Mouse (Mus musculus) erythroid progenitor cell, adult 5-6 weeks (primary cell): Measurements from ENCODE around the gene Phgr1. TPM values are rescaled to one million over a fixed set of nuclear protein-coding genes. Genes with fewer than 3 reads are reported as not detected.

Experiments used
- ATAC-seq: replicated peaks from 2 replicates; pipeline ENCODE4 v1.8.0; 2016; ENCODE audit warnings: moderate number of reproducible peaks, mild to moderate bottlenecking, moderate TSS enrichment, inconsistent platforms; ENCODE audit not compliant: poor library complexity, low FRiP score, severe bottlenecking
- total RNA-seq, 2 experiments: library from RNA; stranded (forward) in 1 of 2; stranded (reverse) in 1 of 2; fragments of 150-400 nt in 1 of 2; fragments of 186-747, 209-891 nt in 1 of 2; gene quantifications; 2 replicates each; pipeline versions ENCODE4 v1.2.3 to v1.2.4; 2015 to 2017; ENCODE audit warnings: low replicate concordance in 2 of 2

Phgr1 gene
- not detected in 2 replicates for total RNA-seq (2015; ENCODE audit: low replicate concordance)
- total RNA-seq (2017; ENCODE audit: low replicate concordance) = not detected in 2 replicates

DNA sequence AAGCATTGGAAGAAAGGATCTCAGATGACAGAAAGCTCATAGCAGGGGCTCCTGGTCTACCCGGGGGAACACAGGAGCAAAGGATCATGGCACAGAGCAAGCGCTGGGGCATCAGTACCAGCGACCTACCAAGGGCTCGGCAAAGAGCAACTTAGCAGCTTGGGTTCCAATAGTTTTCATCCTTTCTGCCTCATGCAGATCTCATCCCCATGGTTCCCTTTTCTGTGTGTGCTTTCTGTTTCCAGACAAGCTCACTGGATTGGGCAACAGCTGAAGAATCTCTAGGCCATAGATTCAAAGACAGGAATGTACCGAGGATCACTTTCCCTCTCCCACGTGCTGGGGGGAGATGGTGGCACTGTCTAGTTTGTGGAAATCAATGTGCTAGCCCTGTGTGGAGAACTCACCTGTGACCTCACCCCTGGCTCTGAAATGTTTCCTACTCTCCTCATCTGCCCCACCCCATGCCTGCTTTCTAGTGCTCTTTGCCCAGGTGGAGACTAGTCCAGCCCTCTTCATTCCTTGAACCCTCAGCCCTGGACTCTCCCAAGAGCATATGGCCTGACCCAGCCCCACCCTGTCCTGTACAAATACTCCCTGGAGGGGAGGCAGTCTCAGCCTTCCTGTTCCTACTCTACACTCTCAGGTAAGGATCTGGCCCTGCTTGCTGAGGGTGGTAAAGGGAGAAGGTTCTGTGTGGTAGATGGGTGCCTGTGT, at the start of gene Phgr1:
Gene Phgr1 (plus strand): TSS at position 612 of the 717 bp plus-strand sequence.
- ATAC-seq = no peak

DNA sequence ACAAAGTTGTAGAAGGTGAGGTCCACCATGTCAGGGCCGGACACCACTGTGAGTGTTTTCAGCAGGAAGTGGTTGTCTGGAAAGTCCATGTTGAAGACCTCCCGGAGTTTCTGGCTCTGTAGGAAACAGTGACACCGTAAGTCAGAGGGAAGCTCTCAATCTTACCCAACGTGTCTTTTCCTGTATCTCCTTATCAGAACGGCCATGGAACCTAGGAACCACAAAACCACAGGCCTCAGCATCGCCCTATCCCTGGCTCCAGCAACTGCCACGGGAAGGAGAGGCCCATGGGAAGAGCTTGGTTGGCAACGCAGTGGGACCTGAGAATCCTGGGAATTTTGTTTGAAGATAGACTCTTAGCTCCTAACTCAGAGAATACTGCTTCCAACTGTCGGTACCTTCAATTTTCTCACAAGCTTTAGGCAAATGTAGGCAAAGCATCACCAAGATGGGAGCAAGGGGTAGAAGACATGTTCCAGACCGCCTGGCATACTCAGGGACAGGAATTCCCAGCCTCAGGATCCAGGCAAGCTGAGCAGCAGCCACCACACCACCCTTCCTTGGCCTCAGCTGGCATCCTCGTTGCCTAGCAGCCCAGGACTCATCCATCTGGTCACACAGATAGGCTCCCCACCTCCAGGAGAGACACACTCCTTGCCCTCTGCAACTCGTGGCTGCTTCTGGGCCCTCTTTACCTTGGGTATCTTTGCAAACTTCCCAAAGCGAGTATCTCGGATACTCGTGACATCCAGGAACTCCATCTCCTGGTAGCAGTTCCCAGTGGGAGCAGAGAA, 48.7 kb upstream of the Phgr1 start:
- ATAC-seq = no peak

DNA sequence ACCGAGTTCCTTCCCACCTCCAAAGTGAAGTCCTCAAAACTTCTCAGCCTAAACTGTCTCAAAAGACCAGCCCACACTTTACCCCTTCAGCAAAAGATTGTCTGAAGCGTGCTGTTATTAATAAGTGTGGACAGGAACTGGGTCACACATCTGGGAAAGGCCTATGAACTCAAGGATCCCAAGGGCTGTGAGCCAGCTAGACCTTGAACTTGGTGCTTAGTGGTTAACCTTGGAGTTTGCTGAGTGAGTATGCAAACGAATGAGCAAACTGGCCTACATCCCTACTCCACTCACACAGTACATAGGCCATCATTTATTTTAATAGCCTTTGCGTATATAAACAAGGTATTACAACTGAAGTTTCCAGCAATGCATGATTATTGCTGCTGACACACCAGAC, 47.1 kb upstream of the Phgr1 start:
- ATAC-seq = no peak

DNA sequence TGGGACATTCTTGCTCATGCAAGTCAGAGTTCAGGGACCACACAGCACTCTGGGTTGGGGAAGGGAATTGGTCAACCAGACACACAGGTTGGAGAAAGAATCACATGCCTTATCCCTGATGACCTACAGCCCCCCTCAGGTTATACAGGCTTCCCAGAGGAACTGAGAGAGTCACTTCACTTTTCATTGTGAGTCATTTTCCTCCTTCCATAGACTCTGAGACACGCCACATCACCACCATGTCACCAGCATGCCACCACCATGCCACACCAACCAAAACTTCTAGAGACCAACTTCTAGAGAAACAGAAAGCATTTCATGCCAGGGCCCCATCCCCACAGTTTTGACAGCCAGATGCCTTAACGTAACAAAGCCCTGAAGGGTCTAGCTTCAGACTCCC, 45.7 kb upstream of the Phgr1 start:
- ATAC-seq = no peak

DNA sequence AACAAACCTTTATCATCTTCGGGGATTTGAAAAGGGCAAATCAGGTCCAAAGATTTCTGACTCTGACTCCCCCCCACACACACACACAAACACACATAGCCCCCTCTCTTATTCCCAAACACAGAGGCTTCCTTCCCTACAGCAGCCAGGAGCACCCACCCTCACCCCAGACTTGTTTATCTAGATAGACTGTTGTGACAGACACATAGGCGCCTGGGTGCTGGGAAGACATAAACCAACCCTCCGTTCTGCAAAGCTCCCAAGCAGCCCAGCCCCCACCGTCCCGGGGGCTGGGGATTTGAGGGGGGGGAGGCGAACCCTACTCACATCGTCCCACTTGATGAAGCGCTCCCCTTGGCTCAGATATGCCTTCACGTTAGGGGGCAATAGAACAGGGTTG, 44.7 kb upstream of the Phgr1 start:
- ATAC-seq = no peak

DNA sequence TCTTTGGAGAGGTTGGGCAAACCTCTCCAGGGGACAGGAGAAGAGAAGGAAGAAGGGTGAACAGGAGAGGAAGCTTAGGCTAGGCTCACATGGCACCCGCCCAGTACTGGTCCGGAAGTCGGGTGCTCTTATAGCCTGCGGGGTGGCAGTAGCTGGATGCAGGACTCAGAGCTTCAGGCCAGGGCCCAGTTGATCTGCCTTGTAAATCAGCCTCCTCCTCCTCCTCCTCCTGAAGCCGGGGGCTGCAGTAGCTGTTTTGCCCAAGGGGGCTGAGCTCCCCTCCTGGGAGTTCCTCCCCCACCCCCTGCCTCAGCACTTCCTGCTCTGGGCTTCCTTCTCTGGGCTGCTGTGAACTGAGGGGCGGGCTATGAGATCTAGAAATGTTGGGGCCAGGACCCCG, 44.2 kb upstream of the Phgr1 start, which contains the start of gene Plcb2:
Gene Plcb2 (minus strand): TSS at position 102 of the 400 bp plus-strand sequence.
- ATAC-seq = no peak

DNA sequence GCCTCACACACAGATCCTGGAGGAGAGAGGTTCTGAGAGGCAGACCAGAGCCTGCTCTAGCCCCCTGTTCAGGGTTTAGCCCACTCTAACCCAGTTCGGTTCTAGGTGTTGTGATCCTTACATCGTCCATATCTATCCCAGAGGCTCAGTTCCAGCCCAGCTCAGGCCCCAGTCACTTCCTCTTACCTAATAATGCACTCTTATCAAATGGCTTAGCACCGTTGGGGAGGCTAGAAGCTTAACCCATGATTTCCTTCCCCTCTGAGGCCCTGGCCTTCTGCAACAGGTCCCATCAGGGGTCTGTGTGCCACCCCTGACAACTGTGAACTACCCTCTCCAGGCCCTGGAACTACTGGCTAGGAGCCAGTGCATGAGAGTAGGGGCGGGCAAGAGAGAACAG, 43.4 kb upstream of the Phgr1 start:
- ATAC-seq = no peak

DNA sequence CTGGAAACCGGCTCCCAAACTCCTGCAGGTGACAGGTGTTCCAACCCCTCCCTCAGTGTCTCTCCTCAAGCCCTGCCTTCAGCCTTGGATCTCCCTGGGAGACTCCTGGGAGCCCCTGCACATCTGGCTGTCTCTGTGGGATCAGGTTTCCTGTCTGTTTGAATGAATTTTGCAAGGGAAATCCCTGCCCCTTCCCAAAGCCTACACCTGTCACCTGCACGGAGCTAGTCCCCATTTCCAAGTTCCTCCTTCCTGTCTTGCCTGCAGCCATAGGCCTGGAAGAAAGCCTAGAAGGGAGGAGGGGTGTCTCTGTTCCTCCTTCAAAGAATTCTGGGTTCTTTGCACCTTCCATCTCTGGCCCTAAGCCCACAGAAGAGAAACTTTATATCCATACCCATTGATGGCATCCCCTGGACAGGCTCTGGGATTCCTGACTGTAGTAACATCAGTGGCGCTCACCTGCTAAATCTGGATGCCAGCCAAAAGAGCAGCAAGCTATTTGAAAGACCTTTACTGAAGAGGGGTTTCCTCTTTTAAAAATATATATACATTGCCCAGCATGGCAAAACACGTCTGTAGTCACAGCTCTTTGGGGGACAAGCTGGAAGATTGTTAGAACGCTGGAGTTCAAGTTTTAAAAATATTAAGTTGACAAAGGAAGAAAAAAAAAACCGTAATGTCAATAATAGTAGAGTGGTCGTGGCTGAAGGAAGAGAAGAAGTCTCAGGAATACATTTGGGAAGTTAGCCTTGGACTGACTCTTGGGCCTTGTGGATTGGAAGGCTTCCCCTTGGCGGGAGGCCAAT, 42.5 kb upstream of the Phgr1 start:
- no peak for ATAC-seq

DNA sequence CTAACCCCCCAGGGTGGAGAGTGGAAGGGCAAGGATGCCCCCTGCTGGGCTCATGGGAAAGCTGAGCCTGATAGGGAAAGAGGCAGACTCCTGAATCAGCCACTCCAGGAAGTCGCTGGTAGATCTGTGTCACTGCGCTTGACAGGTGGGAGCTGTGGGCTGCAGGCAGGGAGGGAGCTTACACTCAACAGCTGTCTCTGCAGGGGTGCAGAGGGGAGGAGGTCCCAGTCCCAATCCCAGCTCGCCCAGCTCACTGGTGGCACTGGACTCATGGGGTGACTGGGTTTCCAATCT, 42.0 kb upstream of the Phgr1 start:
- ATAC-seq = no peak; the same call in 1 of the 2 replicates

DNA sequence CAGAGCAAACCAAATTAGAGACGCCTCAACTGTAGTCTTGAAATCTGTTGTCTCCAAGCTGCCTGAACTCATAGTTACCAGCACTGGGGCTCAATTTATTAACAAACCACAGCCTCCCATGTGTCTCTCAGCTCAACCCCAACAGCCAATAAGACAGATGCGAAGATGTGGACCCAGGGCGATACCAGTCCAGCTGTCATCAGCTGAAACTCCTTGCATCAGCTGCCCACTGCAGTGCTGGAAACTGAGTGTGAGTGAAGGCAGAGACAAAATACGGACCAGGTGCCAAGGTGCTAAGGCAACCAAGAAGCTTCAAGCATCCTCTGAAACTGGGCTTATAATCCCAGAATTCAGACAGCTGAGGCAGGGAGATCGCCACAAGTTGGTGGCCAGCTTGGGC, 40.6 kb upstream of the Phgr1 start:
- ATAC-seq = no peak

DNA sequence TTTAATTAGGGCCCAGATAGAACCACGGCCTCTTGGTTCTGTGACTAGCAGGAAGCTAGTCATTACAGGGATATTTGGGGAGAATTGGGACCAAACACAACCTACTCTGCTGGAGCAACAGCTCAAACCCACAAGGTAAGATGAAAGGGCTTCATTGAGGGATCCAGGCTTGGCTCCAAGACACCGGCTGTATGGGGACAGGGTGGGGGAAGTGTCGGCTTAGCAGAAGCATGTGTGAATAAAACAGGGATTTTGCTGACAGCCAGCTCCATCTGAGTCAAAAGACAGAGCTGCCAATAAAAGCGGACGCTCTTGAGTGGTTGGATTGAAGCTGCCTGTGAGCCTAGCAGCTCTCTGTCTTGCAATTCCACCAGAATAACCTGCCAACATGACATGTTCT, 39.2 kb upstream of the Phgr1 start:
- ATAC-seq = no peak

DNA sequence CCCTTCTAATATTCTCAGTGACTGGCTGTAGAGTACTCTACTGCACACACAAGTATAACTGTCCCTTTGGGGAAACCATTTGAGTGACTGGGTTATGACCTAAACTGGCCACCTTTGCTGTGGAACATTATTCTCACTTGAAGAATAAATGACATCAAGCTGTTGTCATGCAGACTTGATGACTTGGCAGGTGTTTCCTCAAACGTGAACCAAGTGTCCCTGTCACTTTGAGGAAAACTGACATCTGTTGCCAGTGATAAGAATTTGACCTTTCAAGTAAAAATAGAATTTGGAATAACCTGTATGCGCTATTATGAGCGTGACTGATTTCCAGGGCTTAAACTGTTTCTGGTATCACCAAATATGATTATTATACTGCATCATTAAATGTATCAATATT, 32.2 kb upstream of the Phgr1 start:
- no peak for ATAC-seq

DNA sequence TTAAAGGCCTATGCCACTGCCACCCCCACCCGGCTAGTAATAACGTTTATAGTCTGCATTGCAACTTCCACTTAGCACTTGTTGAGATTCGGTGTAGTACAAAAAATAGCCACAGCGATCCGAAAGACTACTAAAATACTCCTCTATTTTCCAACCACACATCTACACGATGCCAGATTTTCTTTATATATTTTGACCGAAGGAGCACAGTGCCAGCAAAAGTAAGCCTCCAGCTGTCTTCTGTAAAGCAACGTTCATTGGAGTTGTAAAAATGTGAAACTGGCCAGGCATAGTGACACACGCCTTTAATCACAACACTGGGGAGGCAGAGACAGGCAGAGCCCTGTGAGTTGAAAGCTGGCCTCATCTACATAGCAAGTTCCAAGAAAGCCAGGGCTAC, 31.4 kb upstream of the Phgr1 start:
- ATAC-seq = no peak

DNA sequence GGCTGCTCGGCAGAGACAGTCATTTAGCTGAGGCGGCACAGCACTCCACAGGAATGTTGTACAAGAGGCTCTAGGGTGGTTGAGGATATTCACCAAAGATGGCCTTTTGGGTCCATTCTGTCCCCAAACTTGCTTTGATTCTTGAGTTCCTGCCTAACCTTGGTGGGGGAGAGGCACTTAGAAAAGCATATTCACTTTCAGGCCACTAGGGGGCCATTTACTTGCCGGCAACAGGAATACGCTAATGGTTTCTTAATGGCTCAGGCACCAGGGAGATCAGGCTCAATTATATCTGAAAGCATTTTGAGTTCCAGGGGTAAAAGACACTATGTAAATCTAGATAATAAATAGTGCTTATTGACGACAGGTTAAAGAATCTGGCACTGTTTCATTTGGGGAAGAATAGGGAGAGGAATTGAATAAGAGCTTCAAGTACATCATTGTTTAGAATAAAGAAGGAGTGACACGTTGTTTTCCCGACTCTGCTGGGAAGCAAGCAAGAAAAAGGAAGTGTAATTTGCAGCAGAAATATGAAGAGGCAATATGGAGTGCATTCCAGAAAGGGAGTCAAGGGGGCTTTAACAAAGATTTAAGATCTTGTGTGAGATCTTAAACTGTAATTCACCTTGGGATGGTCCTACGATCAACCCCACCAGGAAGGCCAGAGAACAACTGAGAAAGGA, 29.2 kb upstream of the Phgr1 start:
- peak; percentile 67 for ATAC-seq

DNA sequence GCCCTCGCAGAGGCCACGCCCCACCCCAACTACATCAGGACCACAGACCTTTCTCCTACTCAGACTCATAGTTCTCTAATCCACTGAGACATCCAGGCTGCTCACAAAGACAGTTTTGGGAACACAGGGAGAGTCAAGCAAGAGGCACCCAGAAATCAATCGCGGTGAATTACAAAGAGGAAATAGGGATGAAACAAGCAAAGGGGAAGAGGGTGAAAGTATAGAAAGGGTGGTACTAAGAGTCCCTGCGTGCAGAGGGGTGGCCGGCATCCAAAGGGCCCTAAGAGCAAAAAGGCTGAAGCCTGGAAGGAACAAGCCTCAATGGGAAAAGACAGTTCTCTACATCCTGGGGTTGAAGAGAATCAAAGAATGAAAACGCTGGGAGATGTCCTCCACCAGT, 27.9 kb upstream of the Phgr1 start:
- ATAC-seq = no peak

DNA sequence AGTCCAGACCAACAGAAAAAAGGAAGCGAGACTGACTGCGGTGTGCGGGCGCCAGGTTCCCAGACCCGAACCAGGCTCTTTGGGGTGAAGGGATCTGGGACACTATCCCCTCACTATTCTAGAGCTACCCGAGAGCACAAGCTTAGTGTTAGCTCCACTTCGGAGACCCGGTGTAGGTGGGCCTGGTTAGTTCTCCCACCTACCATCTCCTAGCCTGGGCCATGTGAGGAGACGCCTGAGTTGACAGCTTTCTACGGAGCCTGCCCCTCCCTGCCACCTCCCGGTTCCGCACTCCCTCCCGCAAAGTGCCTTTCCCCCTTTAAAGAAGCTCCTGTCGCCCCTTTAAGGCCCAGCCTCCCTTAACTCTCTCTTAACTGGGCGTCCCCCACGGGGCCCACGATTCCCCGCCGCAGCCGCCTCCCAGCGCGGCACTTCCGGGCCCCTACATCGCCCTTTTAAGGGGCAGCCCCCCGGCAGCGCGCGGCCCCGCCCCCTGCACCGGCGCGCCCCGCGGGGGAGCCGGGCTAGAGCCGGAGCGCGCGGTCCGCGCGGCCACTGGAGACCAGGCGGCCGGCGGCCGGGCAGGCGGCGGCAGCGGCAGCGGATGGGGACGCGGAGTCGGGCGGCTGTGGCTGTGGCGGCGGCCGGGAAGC, 27.2 kb upstream of the Phgr1 start, which contains the start of gene Inafm2:
Gene Inafm2 (plus strand): TSS at position 527 of the 653 bp plus-strand sequence.
- peak; percentile 69 for ATAC-seq

DNA sequence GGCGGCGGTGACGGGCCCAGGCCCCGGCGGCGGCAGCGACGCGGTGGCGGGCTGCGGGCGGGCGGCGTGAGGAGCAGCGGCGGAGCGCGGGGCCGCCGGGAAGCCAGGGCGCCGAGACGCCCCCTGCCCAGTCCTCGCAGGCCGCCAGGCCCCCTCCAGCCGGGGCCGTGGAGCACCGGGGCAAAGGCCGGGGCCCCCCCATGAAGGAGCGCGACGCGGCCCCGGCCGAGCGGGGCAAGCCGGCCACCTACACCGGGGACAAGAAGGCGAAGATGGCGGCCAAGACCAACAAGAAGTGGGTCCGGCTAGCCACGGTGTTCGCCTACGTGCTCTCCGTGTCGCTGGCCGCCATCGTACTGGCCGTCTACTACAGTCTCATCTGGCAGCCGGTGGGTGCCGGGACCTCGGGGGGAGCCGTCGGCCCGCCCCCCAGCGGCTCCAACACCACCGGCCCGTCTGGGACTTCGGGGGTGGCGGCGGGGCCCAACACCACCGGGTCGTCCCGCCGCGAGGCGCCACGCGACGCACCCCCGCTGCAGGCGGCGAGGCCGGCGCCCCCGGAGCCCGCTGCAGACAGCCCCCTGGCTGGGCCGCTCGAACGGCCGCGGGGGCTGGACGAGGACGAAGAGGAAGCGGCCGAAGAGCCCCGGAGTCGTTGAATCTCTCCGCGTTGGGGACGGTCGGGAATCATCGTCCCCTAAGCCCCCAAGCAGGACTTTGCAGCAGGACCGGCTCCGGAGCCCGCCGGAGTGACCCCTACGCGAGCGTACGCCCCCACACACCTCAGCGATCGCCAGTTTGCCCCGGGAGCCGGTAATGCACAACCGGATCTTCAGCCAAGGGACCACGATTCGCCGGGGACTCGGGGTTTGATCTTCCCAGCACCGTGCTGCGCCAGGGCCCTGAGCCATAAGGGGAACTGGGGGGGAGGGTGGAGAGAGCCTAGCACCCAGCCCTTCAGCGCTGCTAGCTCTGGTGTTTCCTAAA, 26.4 kb upstream of the Phgr1 start:
- ATAC-seq = peak; percentile 25; the same call in 1 of the 2 replicates

DNA sequence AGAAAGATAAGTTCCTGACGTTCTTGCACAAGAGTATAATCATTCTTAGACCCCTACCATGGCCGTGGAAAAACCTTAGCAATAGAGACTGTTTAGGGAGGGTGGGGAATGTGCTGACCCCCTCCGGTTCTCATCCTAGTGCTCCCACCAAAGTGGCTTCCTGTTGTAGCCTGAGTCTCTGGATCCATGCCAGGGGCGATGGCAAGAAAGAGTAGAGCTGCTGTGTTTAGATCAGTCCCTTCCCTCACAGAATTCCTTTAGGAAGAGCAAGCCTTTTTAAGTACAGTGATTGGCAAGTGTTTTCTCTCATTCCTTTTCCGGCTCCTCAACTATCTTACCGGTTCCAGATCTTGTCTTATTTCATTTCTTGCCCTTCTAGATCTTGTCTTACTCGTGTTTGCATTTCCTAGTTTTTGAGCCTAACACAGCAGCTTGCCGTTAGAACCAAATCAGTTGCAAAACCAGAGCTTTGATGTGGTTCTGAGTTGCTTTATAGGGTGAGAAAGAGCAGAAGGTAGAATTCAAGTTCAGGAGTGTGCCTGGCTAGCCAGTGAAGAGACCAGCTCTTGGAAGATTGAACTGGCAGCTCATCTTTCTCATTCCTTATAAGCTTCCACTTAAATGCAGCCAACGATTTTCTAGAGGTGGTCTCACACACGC, 25.1 kb upstream of the Phgr1 start:
- ATAC-seq = no peak
